Mouse (Mus musculus) liver, postnatal 0 days (tissue): ENCODE data around the gene Mslnl.

Experiments used
- CTCF ChIP-seq: sonication (generic); IDR thresholded peaks from 2 replicates; pipeline ENCODE4 v1.5.1; 2016; ENCODE audit warnings: antibody characterized with exemption, low read depth
- EP300 ChIP-seq: IDR thresholded peaks from 2 replicates; pipeline ENCODE4 v1.6.1; 2016; ENCODE audit warnings: antibody characterized with exemption, low read depth, mild to moderate bottlenecking

GRCm38 (mm10) chr17:25700863-25701496 lies 34.9 kb upstream of the Mslnl start:
- TF ChIP-seq CTCF (peak; percentile 55), EP300 (no peak)
